Mouse (Mus musculus): ENCODE results near the gene Abca14. TPM values are rescaled to one million over a fixed set of nuclear protein-coding genes. Genes with fewer than 3 reads are reported as not detected.
"Not testable (repeated sequence)": the region's sequence is repeated elsewhere in the genome, so short reads cannot be mapped to it uniquely, and the experiment has no call there.

Abca14 gene
- total RNA-seq, 2 experiments from 2014 or later, result not detected

- peak in 1 of 2 experiments; percentile 22 for DNase-seq (ENCODE audit: low spot score in 2 of 2)
Observed at GRCm38 (mm10) chr7:120201231-120201744, 2.5 kb upstream of the Abca14 start.

DNA sequence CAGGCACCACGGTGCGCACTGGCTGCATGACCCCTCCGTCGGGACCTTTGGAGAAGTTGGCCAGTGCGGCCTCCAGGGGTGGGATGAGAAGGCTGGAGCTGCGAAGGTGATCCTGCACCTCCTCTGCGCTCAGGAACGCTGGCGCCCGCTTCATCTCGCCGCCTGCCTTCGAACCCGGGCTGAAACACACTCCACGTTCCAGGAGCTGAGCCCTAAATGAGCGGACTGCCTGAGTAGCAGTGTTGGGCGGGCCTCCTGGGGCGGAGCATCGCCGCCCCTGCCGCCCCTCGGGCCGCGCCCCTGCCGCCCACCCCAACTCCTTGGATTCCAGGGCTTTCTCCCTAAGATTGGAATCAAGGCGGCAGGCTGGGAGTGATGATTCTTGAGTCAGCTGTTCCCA lies 2.0 kb upstream of the Abca14 start, which contains the start of gene Crym:
TSS of gene Crym (minus strand) at position 341 of the 400 bp plus-strand sequence.
- DNase-seq (ENCODE audit: low spot score in 2 of 2), result peak in 1 of 2 experiments; percentile 54

GRCm38 (mm10) chr7:120205989-120206388 lies 2.2 kb downstream of the Abca14 start:
- DNase-seq (ENCODE audit: low spot score in 2 of 2), result no peak

GRCm38 (mm10) chr7:120228541-120228940 lies 24.8 kb downstream of the Abca14 start:
- DNase-seq (ENCODE audit: low spot score in 2 of 2), result no peak

DNA sequence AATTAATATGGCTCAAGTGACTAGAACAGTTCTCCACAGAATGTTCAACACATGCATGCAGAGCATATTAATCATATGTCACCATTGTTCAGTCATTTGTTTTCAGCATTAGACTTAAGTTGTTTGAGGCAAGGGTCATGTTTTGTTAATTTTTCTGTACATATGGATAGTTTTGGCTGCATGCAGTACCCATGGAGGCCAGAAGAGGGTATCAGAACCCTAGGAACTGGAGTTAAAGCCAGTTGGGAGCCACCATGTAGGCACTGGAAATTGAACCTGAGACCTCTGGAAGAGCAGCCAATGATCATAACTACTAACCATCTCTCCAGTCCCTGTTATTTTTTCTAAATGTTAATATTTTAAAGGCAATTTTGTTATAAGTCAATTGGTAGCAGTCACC lies 37.3 kb downstream of the Abca14 start:
- DNase-seq (ENCODE audit: low spot score in 2 of 2), result no peak

GRCm38 (mm10) chr7:120271135-120271991 lies 67.6 kb downstream of the Abca14 start:
- no peak for DNase-seq (ENCODE audit: low spot score in 2 of 2)

DNA sequence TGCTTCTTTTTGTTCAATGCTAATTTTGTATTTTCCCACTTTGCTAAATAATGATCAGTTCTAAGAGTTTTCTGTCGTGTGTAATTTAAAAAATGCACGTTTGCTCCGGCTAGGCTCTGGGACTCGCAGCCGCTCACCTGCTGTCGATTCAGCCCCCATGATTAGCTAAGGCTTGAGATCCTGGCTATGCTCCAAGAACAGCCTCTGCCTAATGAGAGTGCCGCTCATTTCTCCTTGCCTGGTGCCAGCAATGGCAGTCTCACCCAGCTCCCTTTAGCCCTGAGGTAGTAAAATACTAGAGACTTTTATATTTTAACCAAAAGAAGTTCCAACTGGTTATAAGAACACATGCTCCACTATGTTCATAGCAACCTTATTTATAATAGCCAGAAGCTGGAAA lies 68.3 kb downstream of the Abca14 start:
- peak; percentile 31 to 49 for DNase-seq (ENCODE audit: low spot score in 2 of 2)

DNA sequence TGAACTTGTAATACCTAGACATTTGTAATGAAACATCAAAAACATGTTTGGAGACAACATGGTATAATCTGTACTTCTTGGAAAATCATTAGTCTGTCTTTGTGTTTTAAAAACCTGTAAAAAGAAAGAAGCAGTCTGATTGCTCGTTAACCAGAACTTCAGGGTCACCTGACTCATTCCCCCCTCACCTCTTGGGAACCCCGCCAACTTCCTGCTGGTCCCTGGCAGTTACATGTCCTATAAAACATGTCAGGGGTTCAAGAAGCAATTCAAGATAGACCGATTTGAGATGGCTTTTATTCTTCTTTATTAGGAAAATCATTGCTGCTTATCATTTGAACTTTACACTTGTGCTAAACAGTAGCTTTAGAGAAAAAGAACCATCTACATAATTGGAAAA lies 81.5 kb downstream of the Abca14 start:
- DNase-seq (ENCODE audit: low spot score in 2 of 2), result no peak

DNA sequence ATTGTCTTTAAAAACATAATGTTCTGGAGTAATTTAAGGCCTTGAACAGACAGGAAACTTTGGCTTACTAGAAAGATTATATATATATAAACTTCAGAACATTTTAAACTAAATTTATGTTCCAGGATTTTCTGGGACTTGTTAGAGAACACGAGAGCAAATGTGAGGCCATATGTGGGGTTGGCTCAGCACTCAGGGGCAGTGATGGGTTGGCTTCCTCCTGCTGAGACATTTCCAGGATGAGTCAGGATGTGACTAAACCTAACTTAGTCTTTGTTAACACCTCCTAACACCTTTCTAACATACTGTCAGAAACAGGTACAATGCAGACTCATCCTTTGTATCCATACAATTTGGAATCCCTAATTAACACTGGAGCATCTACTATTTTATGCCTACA lies 112.3 kb downstream of the Abca14 start:
- DNase-seq (ENCODE audit: low spot score in 2 of 2), result peak in 1 of 2 experiments; percentile 5

DNA sequence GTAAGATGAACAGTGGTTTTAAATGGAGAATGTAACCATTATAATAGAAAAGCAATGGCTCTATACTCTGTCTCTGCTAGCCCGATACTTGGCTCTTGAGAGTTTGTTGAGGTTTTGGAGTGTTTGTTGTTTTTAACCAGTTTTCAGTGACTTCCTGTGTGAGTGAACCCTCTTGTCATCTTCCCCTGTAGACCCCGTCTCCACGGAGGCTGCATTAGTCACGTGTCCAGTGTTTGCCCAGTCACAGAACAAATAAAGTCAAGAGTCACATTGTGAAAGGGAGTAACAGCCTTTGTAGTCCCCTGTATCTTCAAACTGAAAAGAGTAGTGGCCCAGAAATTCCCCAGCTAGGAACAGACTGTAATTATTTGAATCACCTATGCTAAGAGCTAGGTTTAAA lies 119.2 kb downstream of the Abca14 start:
- DNase-seq (ENCODE audit: low spot score in 2 of 2), result no peak

GRCm38 (mm10) chr7:120325911-120326310 lies 122.2 kb downstream of the Abca14 start:
- not testable (repeated sequence) for DNase-seq (ENCODE audit: low spot score in 2 of 2)

GRCm38 (mm10) chr7:120327220-120328073 lies 123.7 kb downstream of the Abca14 start:
- peak; percentile 54 to 64 for DNase-seq (ENCODE audit: low spot score in 2 of 2)

DNA sequence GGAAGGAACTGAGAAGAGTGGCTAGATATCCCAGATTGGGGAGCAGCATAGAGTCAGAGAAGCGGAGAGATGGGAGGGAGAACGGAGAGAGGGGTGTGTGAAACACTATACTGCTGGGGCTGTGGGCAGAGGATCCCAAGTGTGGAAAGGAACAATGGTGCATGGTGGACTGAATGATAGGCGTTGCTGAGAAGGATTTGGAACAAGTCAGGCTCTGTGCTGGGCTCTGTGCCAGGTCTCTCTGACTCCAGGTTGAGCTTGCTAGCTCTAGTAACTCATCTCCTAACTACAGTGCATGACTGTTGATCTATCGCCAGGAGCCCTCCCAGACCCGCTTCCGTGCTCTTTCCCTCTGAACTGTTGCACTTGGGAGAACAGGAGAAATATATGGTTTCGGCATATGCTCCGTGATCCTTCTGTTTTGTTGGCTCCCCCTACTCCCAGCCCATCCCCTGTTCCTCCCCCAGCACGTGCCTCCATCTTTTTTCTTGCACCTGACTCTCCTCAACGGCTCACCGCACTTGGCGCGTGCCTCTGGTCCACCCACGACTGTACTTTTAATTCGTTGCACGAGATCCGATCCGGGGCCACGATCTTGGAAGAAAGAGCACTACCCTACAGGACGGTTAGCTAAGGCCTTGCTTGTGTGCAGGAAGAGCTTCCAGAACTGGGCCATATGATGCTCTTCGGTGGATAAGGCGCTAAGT lies 124.5 kb downstream of the Abca14 start, which contains the start of gene Abca15:
TSS of gene Abca15 (plus strand) at position 584 of the 707 bp plus-strand sequence.
- DNase-seq (ENCODE audit: low spot score in 2 of 2), result peak; percentile 28 to 29

- no peak for DNase-seq (ENCODE audit: low spot score in 2 of 2)
Observed at GRCm38 (mm10) chr7:120361159-120361558, 157.4 kb downstream of the Abca14 start.

Other genes with a start within 250 kb of the Abca14 start
- gene Dnah3, start 108.7 kb upstream of the Abca14 start, total RNA-seq (2021), result under 1 TPM; 0.37 to 0.42 TPM
- gene Tmem159, start 101.6 kb upstream of the Abca14 start, total RNA-seq (2021), result 10 to 100 TPM; 16.8 to 17.4 TPM
- gene Zp2, start 58.7 kb upstream of the Abca14 start, total RNA-seq (2021), result under 1 TPM; 0.36 to 0.73 TPM
- gene Anks4b, start 30.1 kb upstream of the Abca14 start, total RNA-seq (2021), result under 1 TPM; 0.40 to 0.82 TPM
- gene Crym, start 1.9 kb upstream of the Abca14 start, total RNA-seq (2021), result 100 to 1,000 TPM; 629 to 700 TPM
- under 1 TPM in 1 of 2 experiments, not detected in 1; 0.25 TPM for gene Abca15, start 124.7 kb downstream of the Abca14 start, total RNA-seq (2021)
- not detected for gene Abca16, start 205.7 kb downstream of the Abca14 start, total RNA-seq (2021)

Data from layer of hippocampus, postnatal 10 days (tissue).